1 mouse cellular context compared by ENCODE assay signal in genomic region chr10:128336597-128336996, GRCm38 (mm10).
TF ChIP-seq lines count a peak whose summit lies in the region.

No protein-coding gene starts in this region.

TF ChIP-seq in CH12.LX, 34 proteins besides CTCF, POLR2A, EP300 and RAD21 (continued from another document):
- TF ChIP-seq CHD2 (IDR thresholded peaks at IDR 0.05; ENCODE audit: low read length) (no peak), RCOR1 (conservative IDR thresholded peaks at IDR 0.05; ENCODE audit: low read depth, low read length) (no peak)
TF ChIP-seq in CH12.LX: peak in this region for 0.
